Mouse (Mus musculus) common myeloid progenitor, adult 5-6 weeks (primary cell): ENCODE results near the gene Isg20. TPM values are rescaled to one million over a fixed set of nuclear protein-coding genes. Genes with fewer than 3 reads are reported as not detected.

Experiments used
- ATAC-seq: replicated peaks from 2 replicates; pipeline ENCODE4 v1.8.0; 2016; ENCODE audit warnings: low read depth, mild to moderate bottlenecking, moderate TSS enrichment, inconsistent platforms; ENCODE audit not compliant: poor library complexity, severe bottlenecking
- total RNA-seq: library from RNA; stranded (forward); fragments of 200-1000, 187-1606 nt; gene quantifications from 2 replicates; pipeline ENCODE4 v1.2.3, GENCODE M21; 2017

Isg20 gene
- total RNA-seq, 1 experiment from 2014 or later, result 29.5 TPM

DNA sequence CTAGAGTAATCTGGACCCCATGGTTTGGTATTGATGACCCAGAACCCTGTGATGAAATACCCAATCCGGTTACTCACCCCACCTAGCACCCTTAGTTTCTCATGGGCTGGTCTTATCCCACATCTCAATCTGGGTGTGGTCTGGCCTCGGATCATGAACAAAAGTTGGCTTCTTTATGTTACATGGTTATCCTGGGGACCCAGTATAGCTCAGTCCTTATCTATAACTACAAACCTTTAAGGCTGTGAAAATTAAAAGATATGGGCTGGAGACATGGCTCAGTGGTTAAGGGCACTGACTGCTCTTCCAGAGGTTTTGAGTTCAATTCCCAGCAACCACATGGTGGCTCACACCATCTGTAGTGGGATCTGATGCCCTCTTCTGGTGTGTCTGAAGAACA lies 29.3 kb downstream of the Isg20 start:
- no peak; the same call in 1 of the 2 replicates for ATAC-seq

DNA sequence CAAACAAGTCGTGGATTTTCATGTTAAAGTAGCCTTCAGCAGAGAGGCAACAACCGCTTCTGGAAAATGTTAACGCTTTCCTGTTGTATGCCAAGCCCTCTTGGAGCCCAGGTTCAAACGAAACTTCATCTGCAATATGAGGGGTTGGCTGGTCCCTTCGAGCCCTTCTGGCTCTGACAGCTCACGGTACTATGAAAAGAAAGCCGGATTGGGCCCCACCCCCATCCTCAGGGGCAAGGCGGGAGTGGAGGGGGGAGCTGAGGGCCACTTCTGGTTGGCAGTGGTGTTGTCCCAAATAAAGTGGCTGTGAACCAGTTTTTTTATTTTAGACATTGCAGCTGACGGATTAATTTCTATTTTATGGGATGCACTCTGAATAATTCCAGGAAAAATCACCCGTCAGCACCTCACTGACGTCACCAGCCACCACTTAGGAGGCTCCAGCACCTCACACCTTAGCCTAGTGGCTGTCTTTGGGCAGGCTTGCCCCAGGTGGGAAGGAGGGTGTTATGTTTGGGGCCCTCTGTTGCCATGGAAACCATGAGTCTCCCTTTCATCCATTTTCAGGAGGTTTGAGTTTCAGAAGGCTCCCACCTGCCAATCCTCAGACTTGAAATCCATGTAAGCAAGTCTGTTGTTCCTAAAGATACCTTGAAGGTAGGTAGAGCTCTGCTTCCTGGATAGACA lies 40.8 kb downstream of the Isg20 start:
- ATAC-seq, result no peak

DNA sequence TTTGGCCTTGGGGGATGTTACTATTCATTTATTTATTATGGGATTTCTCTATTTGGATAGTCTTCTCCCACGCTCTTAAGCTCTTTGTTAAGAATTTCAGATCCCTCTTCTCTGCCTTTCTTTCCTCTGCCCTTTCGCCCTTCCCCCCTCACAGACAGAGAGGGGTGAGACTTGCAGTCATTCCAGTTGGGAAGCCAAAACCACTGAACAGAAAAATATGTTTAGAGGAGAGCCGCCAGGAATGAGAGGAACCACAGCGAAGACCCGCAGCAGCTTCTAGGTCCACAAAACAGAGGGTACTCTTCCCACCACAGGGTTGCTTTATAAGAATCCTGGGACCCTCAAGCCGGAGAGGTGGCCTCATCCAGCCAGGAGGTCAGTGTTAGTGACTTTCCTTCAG lies 41.4 kb downstream of the Isg20 start:
- ATAC-seq, result no peak

DNA sequence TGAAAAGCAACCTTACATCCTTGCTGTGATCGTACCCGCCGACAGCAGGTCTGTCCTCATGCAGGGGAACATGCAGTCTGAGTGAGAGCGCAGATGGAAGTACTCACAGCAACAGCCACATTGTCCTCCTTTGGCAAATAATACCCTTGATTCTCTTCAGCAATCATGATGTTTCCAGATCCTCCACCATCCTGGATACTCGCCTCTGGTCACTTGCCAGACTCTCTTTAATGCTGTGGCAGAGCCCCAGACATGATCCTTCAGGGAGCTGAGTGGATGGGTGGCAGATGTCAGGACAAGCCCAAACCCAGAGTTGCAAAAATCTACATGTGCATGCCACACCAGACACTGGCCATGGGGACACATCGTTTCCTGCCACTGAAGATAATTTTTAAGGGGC lies 41.9 kb downstream of the Isg20 start:
- no peak for ATAC-seq

DNA sequence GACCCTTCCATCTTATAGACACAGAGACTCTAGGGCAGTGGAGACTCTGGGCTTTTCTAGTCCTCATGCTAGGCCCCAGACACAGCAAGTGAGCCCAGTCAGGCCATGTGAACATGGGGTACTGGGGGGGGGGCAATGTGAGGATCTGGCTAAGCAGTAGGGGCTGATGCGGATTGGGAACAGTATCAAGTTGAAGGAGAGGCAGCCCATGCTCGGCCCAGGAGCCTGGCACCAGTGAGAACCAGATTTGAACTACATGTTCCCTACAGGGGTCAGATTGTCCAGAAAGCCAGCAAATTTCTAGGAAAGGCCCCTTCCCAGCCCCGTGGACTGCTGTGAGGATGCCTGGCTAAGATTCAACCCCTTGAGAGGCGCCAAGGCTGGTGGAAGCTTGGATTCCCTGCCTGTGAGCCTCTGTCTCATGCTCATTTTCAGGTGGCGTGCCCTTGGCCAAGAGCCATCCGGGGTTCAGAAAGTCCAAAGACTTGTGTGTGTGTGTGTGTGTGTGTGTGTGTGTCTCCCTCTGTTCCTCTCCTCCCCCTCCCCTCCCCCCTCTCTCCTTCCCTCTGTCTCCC lies 45.4 kb downstream of the Isg20 start:
- ATAC-seq, result no peak

DNA sequence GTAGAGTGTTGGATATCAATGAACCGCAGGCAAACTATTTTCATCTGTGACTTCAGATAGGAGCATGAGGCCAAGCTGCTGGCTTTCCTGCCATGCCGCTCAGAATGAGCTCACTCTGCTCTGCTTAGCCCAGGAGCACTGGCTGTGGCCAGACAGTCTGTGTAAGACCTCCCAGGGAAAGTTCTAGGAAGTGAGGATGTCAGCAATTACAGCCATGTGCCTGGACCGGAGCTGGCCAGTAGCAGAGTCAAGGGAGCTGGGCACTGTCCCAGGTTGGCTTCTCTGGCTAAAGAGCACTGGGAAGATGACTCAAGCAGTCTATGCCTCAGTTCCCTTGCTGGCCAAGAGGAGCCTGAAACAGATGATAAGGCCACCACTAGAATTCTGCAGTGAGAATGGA lies 50.7 kb downstream of the Isg20 start:
- ATAC-seq, result no peak

Other genes starting within 250 kb of the Isg20 start
- not detected in 2 replicates for gene Ntrk3, start 175.4 kb upstream of the Isg20 start, total RNA-seq
- 30.1 and 44.8 TPM in 2 replicates for gene Mrps11, start 130.3 kb upstream of the Isg20 start, total RNA-seq
- gene Mrpl46, start 129.9 kb upstream of the Isg20 start, total RNA-seq, result 30.0 and 40.9 TPM in 2 replicates
- 16.2 and 17.6 TPM in 2 replicates for gene Det1, start 66.2 kb upstream of the Isg20 start, total RNA-seq
- 28.7 and 48.2 TPM in 2 replicates for gene Aen, start 17.6 kb upstream of the Isg20 start, total RNA-seq
- gene Acan, start 140.1 kb downstream of the Isg20 start, total RNA-seq, result not detected in 2 replicates
- gene Hapln3, start 217.6 kb downstream of the Isg20 start, total RNA-seq, result not detected in 2 replicates
- gene Mfge8, start 235.6 kb downstream of the Isg20 start, total RNA-seq, result 19.9 and 26.4 TPM in 2 replicates